In the genomic region with DNA sequence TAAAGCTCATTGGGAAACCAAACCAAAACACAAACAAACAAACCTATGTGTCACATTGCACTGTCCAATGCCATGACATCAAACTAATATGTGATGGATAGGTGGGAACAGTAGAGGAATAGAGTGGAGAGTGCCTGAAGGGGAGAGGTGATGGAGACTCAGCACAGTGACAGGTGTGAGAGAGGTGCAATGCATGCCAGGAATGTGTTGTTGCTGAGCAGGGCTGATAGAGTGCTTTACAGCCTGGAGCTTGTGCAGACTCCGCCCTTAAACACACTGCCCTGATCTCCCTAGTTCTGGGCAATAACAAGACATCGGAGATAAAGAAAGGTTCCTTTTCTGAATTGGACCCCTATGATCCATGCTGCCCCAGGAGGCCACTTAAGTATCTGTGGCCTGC, we compare ENCODE assay signal across 29 mouse cellular contexts. TPM values are rescaled to one million over a fixed set of nuclear protein-coding genes. Genes with fewer than 3 reads are reported as not detected.
DNase-seq lines count a peak whose midpoint lies in the region; ATAC-seq and TF ChIP-seq lines count a peak whose summit lies in the region.
"Had no signal": no experiment of that assay in that cellular context is flagged by ENCODE, and none has a peak within 500 bp of the region (broad histone marks: within the 10 kb centered on the region; RNA-seq: fewer than 3 reads in every experiment).

No protein-coding gene starts in this region.

- no peak overlapping the region for H3K9ac ChIP-seq in liver, embryonic 12.5 days
- H3K9ac ChIP-seq in stomach, postnatal 0 days (ENCODE audit: low read length): no peak overlapping the region
- no peak overlapping the region for H3K9ac ChIP-seq in intestine, embryonic 16.5 days (ENCODE audit: low read depth, low read length)
- H3K9ac ChIP-seq: embryonic facial prominence, embryonic 13.5 days; forebrain, embryonic 12.5 days; heart, embryonic 12.5 days; heart, embryonic 15.5 days; hindbrain, embryonic 13.5 days had no signal

- no peaks in the 10 kb centered on the region for H3K79me2 ChIP-seq in C2C12 (ENCODE audit: control insufficient read depth, insufficient read depth)

- no peak for TF ChIP-seq EP300 in stomach, postnatal 0 days (optimal IDR thresholded peaks at IDR 0.05)

- peaks cover 6% of the 10 kb centered on the region; the same call in 1 of the 2 replicates for H3K27me3 ChIP-seq in liver, embryonic 12.5 days (replicated peaks)
- no peaks in the 10 kb centered on the region for H3K27me3 ChIP-seq in C2C12 (ENCODE audit: control insufficient read depth, insufficient read depth, insufficient read length)
- H3K27me3 ChIP-seq in stomach, postnatal 0 days (ENCODE audit: control insufficient read depth, insufficient read depth, low read length): no peaks in the 10 kb centered on the region
- no peaks in the 10 kb centered on the region for H3K27me3 ChIP-seq in intestine, embryonic 16.5 days (replicated peaks; ENCODE audit: control insufficient read depth, insufficient read depth, low read length)
- H3K27me3 ChIP-seq: CH12.LX; embryonic facial prominence, embryonic 13.5 days; forebrain, embryonic 12.5 days; heart, embryonic 12.5 days; heart, embryonic 15.5 days; hindbrain, embryonic 13.5 days; Patski had no signal

- no peaks in the 10 kb centered on the region for H3K79me3 ChIP-seq in C2C12 (ENCODE audit: low read depth)

- no peaks in the 10 kb centered on the region for H3K9me3 ChIP-seq in liver, embryonic 12.5 days (replicated peaks)
- no peaks in the 10 kb centered on the region for H3K9me3 ChIP-seq in stomach, postnatal 0 days (ENCODE audit: control insufficient read depth, low read length)
- no peaks in the 10 kb centered on the region for H3K9me3 ChIP-seq in intestine, embryonic 16.5 days (ENCODE audit: control insufficient read depth, low read length)
- H3K9me3 ChIP-seq: embryonic facial prominence, embryonic 10.5 days; embryonic facial prominence, embryonic 13.5 days; forebrain, embryonic 12.5 days; G1E; heart, embryonic 12.5 days; heart, embryonic 15.5 days; hindbrain, embryonic 10.5 days; hindbrain, embryonic 13.5 days had no signal

- WGBS in liver, embryonic 12.5 days (ENCODE audit: insufficient replicate concordance): 83% methylated on average over 2 of the region's 2 CpGs
- WGBS in stomach, postnatal 0 days: 94% methylated on average over 2 of the region's 2 CpGs
- WGBS in intestine, embryonic 16.5 days: 66% methylated on average over 2 of the region's 2 CpGs

- no peak overlapping the region for H3K4me2 ChIP-seq in liver, embryonic 12.5 days
- no peak overlapping the region for H3K4me2 ChIP-seq in stomach, postnatal 0 days (replicated peaks; ENCODE audit: low read depth)
- no peak overlapping the region for H3K4me2 ChIP-seq in intestine, embryonic 16.5 days (ENCODE audit: low read depth, low read length)
- H3K4me2 ChIP-seq: embryonic facial prominence, embryonic 13.5 days; forebrain, embryonic 12.5 days; heart, embryonic 12.5 days; heart, embryonic 15.5 days; hindbrain, embryonic 13.5 days had no signal

- peak; percentile 57; the same call in 1 of the 2 replicates for ATAC-seq in liver, embryonic 12.5 days
- 0 out of 2 replicates have a peak, but pooled peaks have one; percentile 32 for ATAC-seq in stomach, postnatal 0 days (ENCODE audit: low FRiP score, low TSS enrichment)
- ATAC-seq in intestine, embryonic 16.5 days: no peak
- ATAC-seq: forebrain, embryonic 16.5 days; hindbrain, embryonic 16.5 days; Patski had no signal

- H3K27ac ChIP-seq in liver, embryonic 12.5 days: no peak overlapping the region
- H3K27ac ChIP-seq in stomach, postnatal 0 days (replicated peaks): no peak overlapping the region
- no peak overlapping the region for H3K27ac ChIP-seq in intestine, embryonic 16.5 days (ENCODE audit: low read length)
- H3K27ac ChIP-seq: embryonic facial prominence, embryonic 10.5 days; embryonic facial prominence, embryonic 13.5 days; forebrain, embryonic 12.5 days; heart, embryonic 15.5 days; hindbrain, embryonic 10.5 days; hindbrain, embryonic 13.5 days had no signal

- H3K4me3 ChIP-seq in liver, embryonic 12.5 days: no peak overlapping the region
- H3K4me3 ChIP-seq in C2C12 (ENCODE audit: insufficient read depth, poor library complexity, severe bottlenecking): no peak overlapping the region
- no peak overlapping the region for H3K4me3 ChIP-seq in stomach, postnatal 0 days (ENCODE audit: low read depth, low read length)
- no peak overlapping the region for H3K4me3 ChIP-seq in intestine, embryonic 16.5 days (ENCODE audit: low read length)
- H3K4me3 ChIP-seq: embryonic facial prominence, embryonic 10.5 days; embryonic facial prominence, embryonic 13.5 days; erythroblast, embryonic 14.5 days; forebrain, embryonic 12.5 days; heart, embryonic 12.5 days; heart, embryonic 15.5 days; hindbrain, embryonic 10.5 days; hindbrain, embryonic 13.5 days had no signal

- H3K36me3 ChIP-seq in liver, embryonic 12.5 days: no peaks in the 10 kb centered on the region
- no peaks in the 10 kb centered on the region for H3K36me3 ChIP-seq in C2C12 (ENCODE audit: control insufficient read depth, insufficient read depth)
- no peaks in the 10 kb centered on the region for H3K36me3 ChIP-seq in stomach, postnatal 0 days (ENCODE audit: control insufficient read depth, insufficient read depth, low read length)
- H3K36me3 ChIP-seq in intestine, embryonic 16.5 days (ENCODE audit: control insufficient read depth, insufficient read depth, low read length): no peaks in the 10 kb centered on the region
- H3K36me3 ChIP-seq: embryonic facial prominence, embryonic 10.5 days; embryonic facial prominence, embryonic 13.5 days; forebrain, embryonic 12.5 days; G1E; heart, embryonic 12.5 days; heart, embryonic 15.5 days; hindbrain, embryonic 10.5 days; hindbrain, embryonic 13.5 days had no signal

- no peak for DNase-seq in liver
- DNase-seq in 3T3-L1 (ENCODE audit: low read depth, low spot score): peak; percentile 17
- no peak for DNase-seq in stomach, postnatal 0 days (ENCODE audit: low spot score)
- DNase-seq: adrenal gland, postnatal 10 days; adrenal gland, postnatal 36 days; cerebellum, adult 18-20 months; cerebellum, adult 9-10 months; cerebellum, postnatal 36 days; embryo, embryonic 11 days; gastrocnemius, postnatal 10 days; gastrocnemius, postnatal 36 days; heart, postnatal 10 days; heart, postnatal 36 days had no signal

- TF ChIP-seq CTCF in C2C12 (IDR thresholded peaks at IDR 0.05; ENCODE audit: control insufficient read depth, insufficient read depth, insufficient read length): no peak
- no peak for TF ChIP-seq CTCF in stomach, postnatal 0 days (IDR thresholded peaks at IDR 0.05; ENCODE audit: low read depth)

- H3K4me1 ChIP-seq in liver, embryonic 12.5 days: peaks cover 11% of the 10 kb centered on the region
- no peaks in the 10 kb centered on the region for H3K4me1 ChIP-seq in stomach, postnatal 0 days (replicated peaks; ENCODE audit: control insufficient read depth, insufficient read depth)
- no peaks in the 10 kb centered on the region for H3K4me1 ChIP-seq in intestine, embryonic 16.5 days (ENCODE audit: control insufficient read depth, insufficient read depth, low read length)
- H3K4me1 ChIP-seq: embryonic facial prominence, embryonic 10.5 days; embryonic facial prominence, embryonic 13.5 days; forebrain, embryonic 12.5 days; heart, embryonic 12.5 days; heart, embryonic 15.5 days; hindbrain, embryonic 10.5 days; hindbrain, embryonic 13.5 days had no signal

- H3ac ChIP-seq in C2C12 (ENCODE audit: control insufficient read depth, insufficient read length, low read depth): no peak overlapping the region

TF ChIP-seq in C2C12, 6 proteins besides CTCF, POLR2A, EP300 and RAD21:
- TF ChIP-seq MAX (IDR thresholded peaks at IDR 0.05) (no peak), MYOD1 (IDR thresholded peaks at IDR 0.05; ENCODE audit: control insufficient read depth, insufficient read length, low read depth) (peak; percentile 2), USF1 (IDR thresholded peaks at IDR 0.05; ENCODE audit: low read depth) (no peak), FOSL1 (IDR thresholded peaks at IDR 0.05; ENCODE audit: insufficient read depth, low read length, poor library complexity, severe bottlenecking) (no peak), MYOG (IDR thresholded peaks at IDR 0.05; ENCODE audit: control insufficient read depth, extremely low read depth, insufficient read length) (no peak)

RNA-seq across cellular contexts. Expression of a gene that starts 36.2 kb away (rescaled TPM):
- 2.1 and 2.2 TPM in 2 replicates for polyA plus RNA-seq in liver, embryonic 12.5 days (2016; fragmentation: Nextera tagmentation; extraction: Ambion mirVana)
- polyA plus RNA-seq in C2C12 (2012; fragmentation: generic; extraction: Trizol): 5.6 TPM
- 0.69 and 0.75 TPM in 2 replicates for polyA plus RNA-seq in stomach, postnatal 0 days (2015; fragmentation: Nextera tagmentation; extraction: Ambion mirVana)
- 1.4 and 1.5 TPM in 2 replicates for polyA plus RNA-seq in intestine, embryonic 16.5 days (2015; fragmentation: Nextera tagmentation; extraction: Ambion mirVana)
